Mouse (Mus musculus): Measurements from ENCODE around the gene Ptprm. TPM values are rescaled to one million over a fixed set of nuclear protein-coding genes. Genes with fewer than 3 reads are reported as not detected.

Ptprm gene
- polyA plus RNA-seq, 1 experiment from 2014 or later = 12.4 TPM

GRCm38 (mm10) chr17:66988014-66988413 is 366.2 kb downstream of the Ptprm start:
- 80% methylated on average over 1 of the region's 1 CpGs for WGBS
- no peak overlapping the region for H3K9ac ChIP-seq
- no peaks in the 10 kb centered on the region for H3K4me1 ChIP-seq
- no peak overlapping the region for H3K27ac ChIP-seq
- no peak overlapping the region for H3K4me3 ChIP-seq (replicated peaks)
- H3K4me2 ChIP-seq = no peak overlapping the region
- ATAC-seq (ENCODE audit: insufficient read depth, low FRiP score, low read depth) = no peak
- H3K27me3 ChIP-seq (replicated peaks) = no peaks in the 10 kb centered on the region
- H3K9me3 ChIP-seq = no peaks in the 10 kb centered on the region
- no peaks in the 10 kb centered on the region for H3K36me3 ChIP-seq

DNA sequence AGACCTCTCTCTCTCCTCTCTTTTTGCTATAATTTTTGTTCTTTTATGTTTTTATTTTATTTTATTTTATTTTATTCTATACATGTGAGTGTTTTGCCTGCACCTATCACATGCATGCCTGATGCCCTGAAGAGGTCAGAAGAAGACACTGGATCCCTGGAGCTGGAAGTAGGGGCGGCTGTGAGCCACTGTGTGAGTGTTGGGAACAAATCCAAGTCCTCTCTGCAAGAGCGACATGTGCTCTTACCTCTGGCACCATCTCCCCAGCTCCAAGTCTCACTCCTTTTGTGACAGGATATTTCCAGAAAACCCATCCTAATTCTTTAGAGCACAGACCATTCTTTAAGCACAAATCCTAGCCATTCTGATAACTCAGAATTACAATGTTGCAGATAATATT is 372.6 kb downstream of the Ptprm start:
- 72% methylated on average over 2 of the region's 2 CpGs for WGBS
- no peak overlapping the region for H3K9ac ChIP-seq
- no peaks in the 10 kb centered on the region for H3K9me3 ChIP-seq
- H3K27me3 ChIP-seq (replicated peaks) = no peaks in the 10 kb centered on the region
- no peak overlapping the region for H3K4me2 ChIP-seq
- H3K4me1 ChIP-seq = no peaks in the 10 kb centered on the region
- no peak overlapping the region for H3K4me3 ChIP-seq (replicated peaks)
- no peak for ATAC-seq (ENCODE audit: insufficient read depth, low FRiP score, low read depth)
- H3K27ac ChIP-seq = no peak overlapping the region
- H3K36me3 ChIP-seq = no peaks in the 10 kb centered on the region

- Histone ChIP-seq H3K4me2 (no peak overlapping the region), H3K27ac (no peak overlapping the region), H3K9me3 (no peaks in the 10 kb centered on the region), H3K36me3 (no peaks in the 10 kb centered on the region), H3K27me3 (replicated peaks) (no peaks in the 10 kb centered on the region), H3K4me3 (replicated peaks) (no peak overlapping the region), H3K4me1 (no peaks in the 10 kb centered on the region), H3K9ac (no peak overlapping the region)
- ATAC-seq (ENCODE audit: insufficient read depth, low FRiP score, low read depth) = no peak
- 56% methylated on average over 5 of the region's 5 CpGs for WGBS
Observed at GRCm38 (mm10) chr17:66979971-66980370, 374.3 kb downstream of the Ptprm start.

DNA sequence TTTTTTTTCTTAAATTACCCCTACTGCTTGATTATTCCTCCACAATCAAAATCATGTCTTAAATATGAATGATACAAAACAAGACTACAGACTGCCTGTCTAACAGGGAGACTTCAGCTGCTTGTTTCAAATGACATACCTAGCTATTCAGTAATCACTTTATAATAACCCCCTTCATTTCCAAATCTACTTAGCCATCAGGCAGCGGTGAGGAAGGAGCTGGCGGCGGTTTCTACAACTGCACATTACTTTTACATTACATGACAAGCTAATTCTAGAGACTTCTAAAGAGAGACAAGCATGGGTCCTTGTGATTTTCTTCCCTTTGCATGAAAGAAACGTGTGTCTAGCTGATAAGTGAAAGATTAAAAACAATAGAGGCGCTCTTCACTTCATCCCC is 377.8 kb downstream of the Ptprm start:
- no peak overlapping the region for H3K27ac ChIP-seq
- ATAC-seq (ENCODE audit: insufficient read depth, low FRiP score, low read depth) = no peak
- H3K9ac ChIP-seq = no peak overlapping the region
- no peaks in the 10 kb centered on the region for H3K36me3 ChIP-seq
- no peak overlapping the region for H3K4me3 ChIP-seq (replicated peaks)
- no peaks in the 10 kb centered on the region for H3K27me3 ChIP-seq (replicated peaks)
- H3K4me1 ChIP-seq = no peaks in the 10 kb centered on the region
- no peaks in the 10 kb centered on the region for H3K9me3 ChIP-seq
- WGBS = 89% methylated on average over 5 of the region's 5 CpGs
- no peak overlapping the region for H3K4me2 ChIP-seq

- Histone ChIP-seq H3K27me3 (replicated peaks) (no peaks in the 10 kb centered on the region), H3K9ac (no peak overlapping the region), H3K36me3 (no peaks in the 10 kb centered on the region), H3K9me3 (no peaks in the 10 kb centered on the region), H3K4me2 (no peak overlapping the region), H3K4me1 (no peaks in the 10 kb centered on the region), H3K27ac (no peak overlapping the region), H3K4me3 (replicated peaks) (no peak overlapping the region)
- WGBS = 70% methylated on average over 3 of the region's 3 CpGs
- ATAC-seq (ENCODE audit: insufficient read depth, low FRiP score, low read depth) = no peak
Observed at GRCm38 (mm10) chr17:66972976-66973375, 381.3 kb downstream of the Ptprm start.

GRCm38 (mm10) chr17:66960986-66961385 is 393.3 kb downstream of the Ptprm start:
- 65% methylated on average over 5 of the region's 5 CpGs for WGBS
- no peak for ATAC-seq (ENCODE audit: insufficient read depth, low FRiP score, low read depth)
- no peaks in the 10 kb centered on the region for H3K27me3 ChIP-seq (replicated peaks)

GRCm38 (mm10) chr17:66960557-66960956 is 393.7 kb downstream of the Ptprm start:
- no peak for ATAC-seq (ENCODE audit: insufficient read depth, low FRiP score, low read depth)
- Histone ChIP-seq H3K9ac (no peak overlapping the region), H3K4me1 (no peaks in the 10 kb centered on the region), H3K36me3 (no peaks in the 10 kb centered on the region), H3K4me3 (replicated peaks) (no peak overlapping the region), H3K27ac (no peak overlapping the region), H3K27me3 (replicated peaks) (no peaks in the 10 kb centered on the region), H3K4me2 (no peak overlapping the region), H3K9me3 (no peaks in the 10 kb centered on the region)
- WGBS = 84% methylated on average over 6 of the region's 6 CpGs

More at GRCm38 (mm10) chr17:66960986-66961385, 393.3 kb downstream of the Ptprm start:
- H3K4me3 ChIP-seq (replicated peaks) = no peak overlapping the region
- H3K36me3 ChIP-seq = no peaks in the 10 kb centered on the region
- no peak overlapping the region for H3K27ac ChIP-seq
- no peak overlapping the region for H3K9ac ChIP-seq
- no peaks in the 10 kb centered on the region for H3K4me1 ChIP-seq
- no peak overlapping the region for H3K4me2 ChIP-seq
- no peaks in the 10 kb centered on the region for H3K9me3 ChIP-seq

GRCm38 (mm10) chr17:66959815-66960214 is 394.4 kb downstream of the Ptprm start:
- WGBS = 93% methylated on average over 2 of the region's 2 CpGs
- H3K27me3 ChIP-seq (replicated peaks) = no peaks in the 10 kb centered on the region
- H3K4me2 ChIP-seq = no peak overlapping the region
- H3K27ac ChIP-seq = no peak overlapping the region
- no peaks in the 10 kb centered on the region for H3K36me3 ChIP-seq
- H3K9ac ChIP-seq = no peak overlapping the region
- ATAC-seq (ENCODE audit: insufficient read depth, low FRiP score, low read depth) = no peak
- no peaks in the 10 kb centered on the region for H3K9me3 ChIP-seq
- H3K4me3 ChIP-seq (replicated peaks) = no peak overlapping the region
- no peaks in the 10 kb centered on the region for H3K4me1 ChIP-seq

DNA sequence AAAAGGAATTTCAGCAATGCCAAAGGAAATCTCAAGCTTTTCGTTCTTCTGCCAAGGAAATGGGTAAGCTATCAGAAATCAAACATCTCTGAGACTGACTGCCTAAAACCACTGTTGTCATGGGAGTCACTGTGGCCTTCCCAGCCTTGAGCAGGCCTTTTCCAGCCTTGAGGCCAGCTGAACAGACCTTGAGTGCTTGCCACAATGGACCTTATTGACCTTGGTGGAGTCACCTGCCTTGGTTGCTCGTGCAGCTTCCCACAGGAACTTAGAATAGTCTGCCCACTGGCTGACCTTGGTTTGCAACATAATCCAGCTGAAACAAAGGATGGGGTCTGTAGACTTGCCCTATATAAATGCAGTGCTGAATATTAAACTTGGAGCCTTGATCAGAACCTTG is 395.5 kb downstream of the Ptprm start:
- no peak overlapping the region for H3K4me2 ChIP-seq
- WGBS = 78% methylated on average over 2 of the region's 2 CpGs
- H3K27ac ChIP-seq = no peak overlapping the region
- H3K9me3 ChIP-seq = no peaks in the 10 kb centered on the region
- no peak for ATAC-seq (ENCODE audit: insufficient read depth, low FRiP score, low read depth)
- no peak overlapping the region for H3K9ac ChIP-seq
- H3K27me3 ChIP-seq (replicated peaks) = no peaks in the 10 kb centered on the region
- no peaks in the 10 kb centered on the region for H3K4me1 ChIP-seq
- H3K36me3 ChIP-seq = no peaks in the 10 kb centered on the region
- H3K4me3 ChIP-seq (replicated peaks) = no peak overlapping the region

DNA sequence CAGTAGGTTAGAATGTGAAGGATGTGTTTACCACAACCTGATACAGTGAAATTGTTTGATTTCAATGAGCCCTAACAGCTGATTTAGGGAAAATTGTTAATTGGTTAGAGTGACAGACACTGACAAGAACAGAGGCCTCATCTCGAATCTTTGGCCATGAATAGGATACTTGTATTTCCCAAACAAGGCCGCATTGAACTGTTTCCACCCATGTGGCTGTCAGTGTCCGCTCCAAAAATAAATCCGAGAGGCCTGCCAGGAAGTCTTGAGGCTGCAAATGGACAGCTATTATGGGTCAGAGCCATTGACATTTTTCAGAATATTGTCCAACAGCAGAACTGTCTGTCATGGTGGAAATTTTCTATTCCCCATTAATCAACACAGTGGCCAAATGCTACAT is 409.8 kb downstream of the Ptprm start:
- WGBS = 70% methylated on average over 4 of the region's 4 CpGs
- Histone ChIP-seq H3K4me2 (no peak overlapping the region), H3K9ac (no peak overlapping the region), H3K4me1 (no peaks in the 10 kb centered on the region), H3K4me3 (replicated peaks) (no peak overlapping the region), H3K36me3 (no peaks in the 10 kb centered on the region), H3K27me3 (replicated peaks) (no peaks in the 10 kb centered on the region), H3K9me3 (no peaks in the 10 kb centered on the region), H3K27ac (no peak overlapping the region)
- no peak for ATAC-seq (ENCODE audit: insufficient read depth, low FRiP score, low read depth)

- Histone ChIP-seq H3K4me1 (no peaks in the 10 kb centered on the region), H3K36me3 (no peaks in the 10 kb centered on the region), H3K9ac (no peak overlapping the region), H3K4me3 (replicated peaks) (no peak overlapping the region), H3K27ac (no peak overlapping the region), H3K27me3 (replicated peaks) (no peaks in the 10 kb centered on the region), H3K4me2 (no peak overlapping the region), H3K9me3 (no peaks in the 10 kb centered on the region)
- ATAC-seq (ENCODE audit: insufficient read depth, low FRiP score, low read depth) = no peak
- 84% methylated on average over 9 of the region's 9 CpGs for WGBS
Observed at GRCm38 (mm10) chr17:66943539-66943938, 410.7 kb downstream of the Ptprm start.

- no peaks in the 10 kb centered on the region for H3K4me1 ChIP-seq
- no peak for ATAC-seq (ENCODE audit: insufficient read depth, low FRiP score, low read depth)
- 85% methylated on average over 5 of the region's 5 CpGs for WGBS
- H3K9ac ChIP-seq = no peak overlapping the region
- no peak overlapping the region for H3K4me2 ChIP-seq
- no peaks in the 10 kb centered on the region for H3K27me3 ChIP-seq (replicated peaks)
- no peaks in the 10 kb centered on the region; the same call in 1 of the 2 replicates for H3K9me3 ChIP-seq
- no peaks in the 10 kb centered on the region for H3K36me3 ChIP-seq
- H3K27ac ChIP-seq = no peak overlapping the region
- H3K4me3 ChIP-seq (replicated peaks) = no peak overlapping the region
Observed at GRCm38 (mm10) chr17:66925611-66926010, 428.6 kb downstream of the Ptprm start.

GRCm38 (mm10) chr17:66914696-66915095 is 439.6 kb downstream of the Ptprm start:
- WGBS = 55% methylated on average over 6 of the region's 6 CpGs
- H3K27me3 ChIP-seq (replicated peaks) = no peaks in the 10 kb centered on the region
- H3K27ac ChIP-seq = no peak overlapping the region
- ATAC-seq (ENCODE audit: insufficient read depth, low FRiP score, low read depth) = no peak
- no peak overlapping the region for H3K4me2 ChIP-seq
- H3K9me3 ChIP-seq = no peaks in the 10 kb centered on the region
- no peaks in the 10 kb centered on the region for H3K4me1 ChIP-seq
- H3K36me3 ChIP-seq = no peaks in the 10 kb centered on the region
- no peak overlapping the region for H3K4me3 ChIP-seq (replicated peaks)
- no peak overlapping the region for H3K9ac ChIP-seq

Measured in stomach, embryonic 15.5 days (tissue).